Mouse (Mus musculus): ENCODE results near the gene Gid8.

DNA sequence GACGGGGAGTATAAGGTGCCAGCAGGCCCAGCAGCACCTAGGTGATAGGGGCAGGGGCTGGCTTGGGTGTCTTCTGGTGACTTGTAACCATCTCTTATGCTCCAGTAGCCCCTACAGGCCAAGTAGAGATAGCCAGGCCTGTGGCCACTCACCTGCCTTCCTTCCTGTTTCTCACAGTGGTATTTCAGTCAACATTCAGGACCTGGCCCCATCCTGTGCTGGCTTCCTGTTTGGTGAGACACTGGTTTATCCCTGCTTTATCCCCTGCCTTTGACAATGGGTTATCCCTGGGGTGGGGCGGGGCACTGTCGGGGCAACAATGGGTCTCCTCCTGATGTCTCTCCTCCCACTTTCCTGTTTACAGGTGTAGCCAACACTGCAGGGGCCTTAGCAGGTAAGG is 30.4 kb downstream of the Gid8 start:
- no peak for TF ChIP-seq CTCF (IDR thresholded peaks at IDR 0.05; ENCODE audit: borderline replicate concordance, extremely low read depth, insufficient read depth, insufficient read length)
- no peak for TF ChIP-seq POLR2A (IDR thresholded peaks at IDR 0.05; ENCODE audit: borderline replicate concordance, extremely low read depth, insufficient read depth, insufficient read length, poor library complexity, severe bottlenecking)

Data from brain, embryonic 14.5 days (tissue).